Mouse (Mus musculus) neural tube, embryonic 14.5 days (tissue): ENCODE results near the gene Gm21719. TPM values are rescaled to one million over a fixed set of nuclear protein-coding genes. Genes with fewer than 3 reads are reported as not detected.
"Not testable (repeated sequence)": the region's sequence is repeated elsewhere in the genome, so short reads cannot be mapped to it uniquely, and the experiment has no call there.

Experiments
- ATAC-seq: fragments of 200-750 bp; cut with Nextera tagmentation; 2 replicates; pipeline ENCODE4 v1.8.0; 2017; ENCODE audit warnings: low read depth, mild to moderate bottlenecking, moderate TSS enrichment, moderate library complexity
- H3K27ac ChIP-seq: fragments of 300-500 bp; sonication (generic); 2 replicates; pipeline ENCODE4 v1.5.1; 2014; ENCODE audit warnings: low read depth, mild to moderate bottlenecking, control low read depth, low read length, moderate library complexity, mixed read lengths
- H3K27me3 ChIP-seq: fragments of 300-500 bp; sonication (generic); 2 replicates; pipeline ENCODE4 v1.6.1; 2014; ENCODE audit warnings: low read length; ENCODE audit not compliant: control insufficient read depth, insufficient read depth
- H3K36me3 ChIP-seq: fragments of 300-500 bp; sonication (generic); 2 replicates; pipeline ENCODE4 v1.6.1; 2014; ENCODE audit warnings: low read length, mixed read lengths; ENCODE audit not compliant: control insufficient read depth, insufficient read depth
- H3K4me1 ChIP-seq: fragments of 300-500 bp; sonication (generic); 2 replicates; pipeline ENCODE4 v1.6.1; 2014; ENCODE audit warnings: low read length; ENCODE audit not compliant: control insufficient read depth, insufficient read depth
- H3K4me2 ChIP-seq: fragments of 300-500 bp; sonication (generic); 2 replicates; pipeline ENCODE4 v1.6.1; 2014; ENCODE audit warnings: mild to moderate bottlenecking, low read depth, low read length, control low read depth
- H3K4me3 ChIP-seq: fragments of 300-500 bp; sonication (generic); 2 replicates; pipeline ENCODE4 v1.5.1; 2014; ENCODE audit warnings: low read depth, low read length, control low read depth, mixed read lengths
- H3K9ac ChIP-seq: fragments of 300-500 bp; sonication (generic); replicated peaks from 2 replicates; pipeline ENCODE4 v1.6.1; 2014; ENCODE audit warnings: low read depth, mild to moderate bottlenecking, control low read depth, low read length, mixed read lengths
- H3K9me3 ChIP-seq: fragments of 300-500 bp; sonication (generic); 2 replicates; pipeline ENCODE4 v1.6.1; 2016; ENCODE audit warnings: low read length; ENCODE audit not compliant: control insufficient read depth
- WGBS: fragments of 180-500 bp; shearing (Covaris S2); extraction: QIAGEN DNeasy Blood & Tissue Kit; methylation state at CpG from one replicate; pipeline ENCODE4 v1.1.7; 2014; 5-methylcytosine and 5-hydroxymethylcytosine counted together
- polyA plus RNA-seq: library from polyadenylated mRNA; unstranded; fragments of >200 nt; fragmentation: Nextera tagmentation; extraction: Ambion mirVana; gene quantifications from 2 replicates; pipeline ENCODE4 v1.2.1, GENCODE M21; 2014

Gm21719 gene
- polyA plus RNA-seq: not detected in 2 replicates

GRCm38 (mm10) chrY:6682772-6683171 lies at the start of gene Gm21719:
Gene Gm21719 (minus strand): TSS chrY:6682872.
- not testable (repeated sequence) for ATAC-seq

More at GRCm38 (mm10) chrY:6682772-6683171, at the start of gene Gm21719:
- not testable (repeated sequence) for H3K4me3 ChIP-seq, H3K27me3 ChIP-seq, H3K27ac ChIP-seq, H3K36me3 ChIP-seq, H3K4me2 ChIP-seq, H3K9me3 ChIP-seq, H3K4me1 ChIP-seq, H3K9ac ChIP-seq
- WGBS: 60% methylated on average over 1 of the region's 1 CpGs

Other genes starting within 250 kb of the Gm21719 start
- gene Gm28919, start 99.3 kb downstream of the Gm21719 start, polyA plus RNA-seq: not detected in 2 replicates
- not detected in 2 replicates for gene Gm20830, start 235.4 kb upstream of the Gm21719 start, polyA plus RNA-seq